Mouse (Mus musculus) right cerebral cortex, postnatal 4 days (tissue): ENCODE results near the gene Etv5.

Source experiments
- DNase-seq: peaks from one replicate; pipeline ENCODE4 v3.0.0-alpha.2; 2022

Etv5 gene

DNA sequence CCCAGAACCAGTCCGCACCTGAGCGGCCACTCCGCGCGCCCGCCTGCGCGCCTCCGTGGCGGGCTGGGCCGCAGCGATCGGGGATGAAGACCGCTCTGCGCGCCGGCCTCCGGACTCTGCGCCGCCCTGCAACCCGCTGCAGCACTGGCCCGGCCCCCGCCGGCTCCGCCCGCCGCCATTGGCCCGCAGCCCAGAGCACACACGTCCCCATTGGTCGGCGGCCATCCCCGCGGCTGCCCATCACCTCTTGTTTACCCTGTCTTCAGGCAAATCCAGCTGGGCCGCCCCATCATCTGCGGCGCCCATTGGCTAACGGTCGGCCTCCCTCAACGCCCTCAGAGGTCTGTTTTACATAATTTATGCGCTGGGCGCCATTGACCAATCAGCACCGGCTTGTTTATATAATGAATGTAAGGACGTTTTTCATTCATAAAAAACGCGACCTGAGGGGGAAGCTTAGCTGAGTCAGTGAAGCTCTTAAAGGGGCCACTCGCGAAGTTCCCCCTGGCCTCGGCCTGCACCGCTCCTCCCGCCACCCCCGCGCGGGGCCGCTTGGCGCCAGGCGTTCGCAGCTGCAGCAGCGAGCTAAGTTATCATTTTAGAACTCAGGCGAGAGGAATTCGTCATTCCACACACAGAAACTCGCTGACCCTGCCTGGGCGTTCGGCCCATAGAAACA is at the start of gene Etv5:
Gene Etv5 (minus strand): TSS at position 221 of the 679 bp plus-strand sequence.
- DNase-seq: peak; percentile 99

DNA sequence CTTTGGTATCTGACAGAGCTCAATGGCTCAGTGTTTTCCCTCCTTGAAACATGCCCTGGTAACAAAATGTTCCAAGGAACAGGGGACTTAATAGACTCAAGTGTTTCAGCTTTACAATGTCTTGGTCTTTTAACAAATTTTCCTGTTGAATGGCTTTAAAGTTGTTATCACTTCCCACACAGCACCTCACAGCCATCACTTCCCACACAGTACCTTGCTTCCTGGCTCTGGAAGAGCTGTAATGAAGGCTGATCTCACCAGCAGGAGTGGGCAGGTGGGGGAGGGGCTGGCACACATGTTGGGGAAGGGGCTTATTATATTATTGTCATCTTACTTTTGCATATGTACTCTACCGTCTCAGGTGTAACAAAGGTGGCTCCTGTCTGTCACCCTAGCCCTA is 44.4 kb upstream of the Etv5 start:
- no peak for DNase-seq

DNA sequence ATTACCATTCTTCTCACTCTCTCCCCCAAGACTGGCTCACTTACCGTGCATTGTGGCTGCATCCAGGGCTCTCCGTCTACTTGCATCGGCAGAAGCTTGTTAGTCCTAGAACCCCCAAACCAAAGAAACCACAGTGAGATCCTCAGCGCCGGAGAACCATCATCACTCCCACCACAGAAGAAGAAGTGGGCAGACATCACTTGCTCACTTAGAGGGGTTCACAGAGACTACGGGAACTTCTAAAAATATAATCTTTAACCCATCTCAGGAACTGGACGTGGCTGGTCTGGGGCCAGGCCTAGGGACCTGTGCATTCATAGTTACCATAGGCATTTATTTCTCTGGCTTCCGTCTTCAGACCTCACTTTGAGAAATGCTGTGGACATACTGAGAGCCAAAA is 39.8 kb upstream of the Etv5 start:
- DNase-seq: no peak

DNA sequence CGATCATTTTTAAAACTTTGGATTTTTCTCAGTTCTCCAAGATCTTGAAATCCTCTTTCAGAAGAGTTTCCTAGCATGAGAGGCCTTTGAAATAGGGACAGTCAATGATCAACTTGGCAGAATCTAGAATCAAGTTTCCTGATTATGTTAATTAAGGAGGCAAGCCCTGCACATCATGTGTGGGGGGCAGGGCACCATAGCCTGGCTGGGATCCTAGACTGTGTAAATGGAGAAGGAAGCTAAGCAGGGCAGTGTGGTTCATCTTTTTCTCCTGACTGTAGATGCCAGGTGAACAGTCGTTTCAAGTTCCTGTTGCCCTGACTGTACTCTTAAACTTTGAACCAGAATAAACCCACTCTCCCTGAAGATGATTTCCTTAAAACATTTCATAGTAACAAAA is 32.2 kb upstream of the Etv5 start:
- DNase-seq: no peak

DNA sequence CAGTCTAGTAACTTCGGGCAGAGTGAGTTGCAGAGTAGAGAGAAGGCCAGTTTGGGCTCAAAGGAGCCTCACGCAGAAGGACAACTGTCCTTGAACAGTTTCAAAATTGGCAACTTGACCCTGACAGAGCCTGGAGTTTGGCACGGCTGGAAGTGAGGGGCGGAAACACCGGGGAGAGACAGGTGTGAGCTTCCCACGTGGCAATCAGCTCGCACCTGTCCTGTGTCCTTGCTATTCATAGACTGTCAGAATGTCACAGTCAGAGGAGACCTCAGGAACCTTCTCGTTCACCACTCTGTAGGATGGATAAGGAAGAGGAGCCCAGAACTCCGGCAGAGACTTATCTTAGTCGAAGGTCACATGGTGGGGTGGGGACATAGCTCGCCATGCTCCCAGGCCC is 29.9 kb upstream of the Etv5 start:
- no peak for DNase-seq

DNA sequence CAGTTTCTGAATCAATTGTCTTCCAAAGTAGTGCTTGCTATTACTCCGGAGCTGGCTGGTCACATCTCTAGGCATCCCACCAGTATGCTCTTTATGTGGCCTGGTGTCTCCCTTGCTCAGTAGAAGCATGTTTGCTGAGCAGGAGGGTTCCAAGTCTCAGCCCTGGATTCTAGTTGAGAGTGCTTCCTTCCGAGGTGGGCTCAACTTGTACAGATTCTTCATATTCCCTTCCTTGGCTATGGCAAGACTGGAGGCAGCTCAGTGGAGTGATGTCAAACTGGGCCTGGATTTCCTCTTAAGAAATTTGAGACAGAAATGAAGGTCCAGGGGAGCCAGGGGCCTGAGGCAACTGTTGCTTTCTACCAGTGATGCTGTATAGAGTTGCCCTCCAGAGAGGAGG is 27.6 kb upstream of the Etv5 start:
- DNase-seq: no peak

DNA sequence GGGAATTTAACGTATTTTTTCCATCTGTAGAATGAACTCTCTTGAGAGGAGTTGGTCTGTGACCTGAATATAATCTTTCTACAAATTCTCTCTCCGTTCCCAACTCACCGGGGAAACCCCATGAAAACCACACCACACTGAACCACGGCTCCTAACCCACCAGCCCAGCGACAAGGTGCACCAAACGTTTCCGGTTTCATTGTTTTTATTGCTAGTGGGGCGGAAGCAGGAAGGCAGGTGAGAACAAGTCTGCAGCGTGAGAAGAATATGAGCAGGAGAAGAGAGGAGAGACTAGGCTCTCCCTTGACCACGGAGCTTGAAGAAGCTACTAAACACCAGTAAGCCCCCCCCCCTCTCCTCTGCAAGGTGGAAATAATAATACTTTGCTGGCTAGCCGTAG is 26.9 kb upstream of the Etv5 start:
- no peak for DNase-seq

DNA sequence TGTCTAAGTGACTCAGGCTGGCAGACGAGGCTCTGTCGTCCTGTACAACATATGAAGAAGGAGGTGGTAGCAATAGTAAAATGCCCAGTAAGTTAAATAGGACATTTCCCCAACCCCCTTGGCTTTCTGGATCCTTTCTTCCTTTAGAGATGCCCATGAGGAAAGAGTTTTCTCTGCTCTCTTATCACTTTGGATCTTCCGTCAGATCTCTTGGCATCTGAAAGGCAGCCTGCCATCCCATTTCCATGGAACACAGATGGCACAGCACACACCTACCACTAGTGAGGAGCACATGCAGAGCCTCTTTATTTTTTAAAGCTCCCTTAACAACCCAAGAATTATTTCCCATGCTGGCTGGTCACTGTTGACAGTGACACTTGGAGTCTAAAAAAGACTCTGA is 22.7 kb upstream of the Etv5 start:
- DNase-seq: no peak

DNA sequence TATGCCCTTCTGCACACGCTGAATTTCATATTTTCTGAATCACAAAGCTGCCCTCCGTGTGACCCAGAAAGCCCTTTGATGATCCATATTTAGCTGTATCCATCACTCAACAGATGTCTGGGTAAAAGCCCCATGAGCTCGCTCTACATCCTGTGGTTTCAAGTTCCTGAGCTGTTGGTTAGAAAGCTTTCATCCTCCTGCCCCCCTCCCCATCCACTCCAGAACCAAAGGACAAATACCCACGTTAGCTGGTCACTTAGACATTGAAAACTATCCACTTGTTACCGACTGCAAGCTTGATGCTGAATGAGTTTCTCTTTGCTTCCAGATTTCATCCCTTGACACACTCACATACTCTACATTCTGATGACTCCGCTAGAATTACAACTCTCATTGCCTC is 22.2 kb upstream of the Etv5 start:
- DNase-seq: no peak

DNA sequence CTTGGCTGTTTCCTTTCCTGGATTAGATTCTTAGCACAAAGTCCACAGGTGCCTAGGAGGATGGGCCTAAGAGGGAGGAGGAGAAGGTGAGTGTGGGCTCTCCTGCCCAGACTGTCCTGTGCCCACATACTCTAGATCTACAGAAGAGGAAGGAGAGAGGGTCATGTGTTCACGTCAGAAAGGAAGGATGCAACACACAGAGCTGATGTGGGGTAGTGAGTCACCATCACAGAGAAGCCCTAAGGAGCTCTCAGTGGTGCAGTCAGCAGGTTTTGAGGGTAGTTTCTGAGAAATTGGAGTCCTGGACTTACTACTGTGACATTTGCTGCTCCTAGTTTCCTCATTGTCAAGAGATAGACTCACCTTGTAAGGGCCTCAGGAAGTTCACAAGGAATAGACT is 21.4 kb upstream of the Etv5 start:
- no peak for DNase-seq

DNA sequence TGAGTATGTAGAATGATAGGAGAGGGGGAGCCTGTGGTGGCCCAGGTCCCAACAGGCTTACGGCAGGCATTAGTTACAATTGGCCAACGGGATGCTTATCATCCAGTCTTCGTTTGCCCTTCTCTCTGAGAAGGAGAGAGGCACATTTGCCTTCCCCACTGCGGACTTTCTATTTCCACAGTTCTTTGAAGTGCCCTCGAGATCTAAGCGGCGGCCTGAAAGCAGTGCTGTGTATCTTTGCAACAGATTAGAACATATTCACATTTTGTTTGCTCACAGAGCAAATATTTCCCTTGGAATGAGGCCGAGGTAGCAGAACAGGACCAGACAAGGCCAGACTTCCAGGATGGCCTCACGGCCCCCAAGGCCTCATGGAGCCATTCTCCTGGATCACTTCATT is 12.6 kb upstream of the Etv5 start:
- no peak for DNase-seq

DNA sequence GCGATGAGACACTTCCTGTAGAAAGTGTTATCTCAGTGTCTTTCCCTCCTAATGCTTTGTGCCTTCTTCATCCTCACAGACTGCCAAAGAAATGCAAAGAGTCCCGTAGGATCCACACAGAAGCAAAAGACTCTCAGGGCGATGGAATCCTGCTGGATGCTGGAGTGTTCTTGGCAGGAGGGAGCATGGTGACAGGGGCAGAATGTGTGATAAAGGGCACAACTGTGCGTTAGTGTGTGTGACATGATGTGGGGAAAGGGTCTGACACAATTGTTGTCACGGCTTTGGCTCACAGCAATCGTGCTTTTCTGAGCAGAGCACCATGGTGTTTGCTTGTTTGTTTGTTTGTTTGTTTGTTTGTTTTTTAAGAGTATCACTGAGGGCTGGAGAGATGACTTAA is 8.6 kb upstream of the Etv5 start:
- DNase-seq: no peak

DNA sequence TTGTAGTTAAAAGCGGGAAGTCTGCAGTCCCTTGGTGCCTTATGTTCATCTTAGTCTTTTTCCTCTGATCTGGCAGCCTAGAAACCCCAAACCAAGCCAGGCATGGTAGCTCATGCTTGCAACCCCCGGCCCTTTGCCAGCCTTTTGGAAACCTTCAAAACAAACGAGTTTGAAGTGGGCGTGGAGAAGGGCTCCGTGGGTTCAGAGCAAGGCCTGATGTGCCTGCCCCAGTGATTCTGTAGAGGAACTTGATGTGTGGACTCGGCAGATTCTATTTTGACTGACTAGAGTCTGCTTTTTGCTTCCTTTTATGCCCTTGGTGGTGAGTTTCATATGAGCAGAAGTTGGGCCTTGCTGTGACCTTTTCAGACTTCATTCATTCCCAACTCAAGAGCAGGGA is 5.3 kb upstream of the Etv5 start:
- DNase-seq: no peak

DNA sequence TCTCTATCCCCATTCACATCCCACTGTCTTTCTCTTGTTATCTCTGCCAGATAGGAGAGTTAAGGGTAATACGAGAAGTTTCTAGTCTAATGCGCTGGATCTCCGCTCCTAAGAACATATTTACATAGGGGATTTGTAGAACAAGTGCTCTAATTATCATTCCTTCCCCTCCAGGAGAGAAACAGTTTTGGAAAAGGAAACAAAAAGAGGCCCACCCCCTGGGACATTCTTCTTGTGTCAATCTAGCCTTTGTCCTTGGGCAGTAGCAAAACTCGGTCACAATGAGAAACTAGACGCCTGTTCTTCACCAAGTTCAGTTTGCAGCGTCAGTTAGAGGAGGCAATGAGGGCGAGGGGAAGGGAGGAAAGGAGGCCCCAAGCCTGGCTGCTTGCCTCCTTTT is 2.7 kb upstream of the Etv5 start:
- DNase-seq: no peak

DNA sequence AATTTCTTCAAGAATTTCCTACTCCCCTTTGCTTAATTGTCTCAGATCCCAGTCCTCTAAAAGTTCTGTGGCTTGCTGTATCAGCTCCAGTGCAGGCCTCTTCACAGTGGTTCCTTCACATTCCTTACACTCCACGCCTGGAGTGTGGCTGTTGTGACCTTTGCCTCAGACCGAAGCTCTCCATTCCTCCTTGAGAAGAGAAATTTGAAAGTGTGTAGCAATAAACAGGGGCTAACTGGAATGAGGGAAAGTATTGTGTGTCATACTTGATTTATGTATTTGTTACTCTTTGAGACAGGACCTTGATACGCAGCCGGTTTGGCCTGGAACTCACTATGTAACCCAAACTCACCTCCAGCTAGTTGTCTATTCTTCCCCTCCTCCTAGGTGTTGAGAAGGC is 1.8 kb upstream of the Etv5 start:
- no peak for DNase-seq

DNA sequence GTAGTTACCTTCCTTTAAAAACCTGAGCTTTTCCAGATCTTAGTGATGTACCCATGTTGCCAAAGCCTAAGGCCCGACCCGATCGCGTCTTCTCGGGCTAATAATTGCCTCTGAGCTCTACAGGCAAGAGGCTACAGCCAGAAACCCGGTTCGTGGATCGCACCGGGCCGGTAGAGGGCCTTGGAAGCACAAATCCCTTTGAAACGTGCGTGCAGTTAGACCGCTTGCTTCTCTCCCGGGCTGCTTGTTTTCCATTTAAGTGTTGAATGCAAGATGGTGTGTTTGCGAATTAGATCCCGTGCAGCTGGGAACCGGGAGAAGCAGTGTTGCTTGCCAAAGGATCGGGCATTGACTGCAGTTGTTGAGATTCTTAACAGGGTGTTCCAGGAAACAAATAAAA is 750 bp upstream of the Etv5 start:
- peak; percentile 58 for DNase-seq

DNA sequence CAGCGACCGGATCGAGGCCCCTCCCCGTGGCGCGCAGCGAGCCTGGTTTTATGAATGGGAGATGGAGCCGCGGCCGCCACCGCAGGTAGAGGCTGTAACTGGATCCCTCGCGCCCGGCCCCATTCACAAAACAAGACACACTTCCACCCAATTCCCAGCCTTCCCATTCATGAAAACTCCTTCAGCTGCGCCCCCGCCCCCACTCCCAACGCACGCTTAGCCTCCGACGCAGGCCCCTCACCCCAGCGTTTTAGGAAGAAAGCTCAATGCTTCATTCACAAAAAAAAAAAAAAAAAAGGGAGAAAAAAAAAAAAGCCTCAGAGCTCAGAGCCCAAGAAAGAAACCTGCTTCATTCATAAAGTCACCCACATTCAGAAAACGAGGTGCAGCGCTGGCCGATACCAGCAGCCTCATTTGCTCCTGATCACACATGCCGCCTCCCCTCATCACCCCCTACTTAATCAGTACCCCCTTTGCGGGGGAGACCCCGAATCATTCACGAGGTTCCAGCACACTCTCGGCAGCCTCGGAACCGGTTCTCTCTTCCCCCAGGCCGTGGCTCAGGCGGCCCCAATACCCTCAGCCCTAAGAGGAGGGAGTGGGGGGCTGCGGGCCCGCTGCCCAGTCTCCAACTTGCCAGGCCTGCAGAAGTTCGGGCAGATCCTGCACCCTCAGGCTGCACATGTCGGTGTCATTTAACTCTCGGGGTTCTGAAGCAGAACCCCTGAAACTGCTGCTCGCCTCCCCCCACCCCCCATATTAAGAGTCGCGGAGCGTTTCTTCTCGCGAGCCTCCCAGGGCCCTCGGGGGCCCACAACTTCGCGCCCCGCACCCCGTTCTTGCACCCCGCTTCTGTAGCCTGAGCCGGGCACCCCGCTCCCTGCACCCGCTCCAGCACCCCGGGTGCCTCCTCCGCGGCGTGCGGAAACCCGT is 812 bp downstream of the Etv5 start:
- DNase-seq: peak; percentile 85

DNA sequence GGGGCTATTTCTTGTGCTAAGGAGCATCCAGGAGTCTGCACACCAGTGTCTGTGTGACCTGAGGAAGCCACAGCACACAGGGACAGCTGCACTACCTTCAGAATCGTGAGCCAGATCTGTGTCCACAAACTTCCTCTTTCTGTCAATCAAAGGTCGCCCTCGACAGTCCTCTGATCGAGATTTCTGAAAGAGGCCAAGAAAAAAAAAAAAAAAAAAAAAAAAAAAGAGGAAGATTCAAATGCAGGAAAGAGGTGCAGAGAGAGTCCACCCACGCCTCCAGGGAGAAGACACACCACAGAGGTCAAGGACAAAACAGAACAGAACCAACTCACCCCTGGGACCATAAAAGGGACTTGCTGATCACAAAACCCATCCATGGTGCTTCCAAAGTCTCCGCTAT is 3.4 kb downstream of the Etv5 start:
- DNase-seq: no peak

DNA sequence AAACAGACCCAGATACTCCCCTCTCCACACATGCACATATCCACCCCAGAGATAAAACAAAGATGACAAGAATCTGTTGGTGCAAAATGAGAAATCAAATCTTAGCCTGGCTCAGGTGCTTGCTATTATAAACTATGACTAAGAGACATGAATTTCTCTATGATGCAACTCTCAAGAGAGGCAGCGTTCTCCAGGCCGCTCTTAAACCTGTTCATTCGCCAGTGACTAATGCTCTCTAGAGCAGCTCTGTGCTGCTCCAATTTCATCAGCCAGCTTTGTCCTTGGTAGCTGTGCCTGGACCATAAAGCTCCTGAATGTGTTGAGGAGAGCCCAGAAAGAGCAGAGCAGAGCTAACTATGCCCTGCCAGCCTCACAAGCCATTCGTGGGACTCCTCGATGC is 5.0 kb downstream of the Etv5 start:
- DNase-seq: no peak

DNA sequence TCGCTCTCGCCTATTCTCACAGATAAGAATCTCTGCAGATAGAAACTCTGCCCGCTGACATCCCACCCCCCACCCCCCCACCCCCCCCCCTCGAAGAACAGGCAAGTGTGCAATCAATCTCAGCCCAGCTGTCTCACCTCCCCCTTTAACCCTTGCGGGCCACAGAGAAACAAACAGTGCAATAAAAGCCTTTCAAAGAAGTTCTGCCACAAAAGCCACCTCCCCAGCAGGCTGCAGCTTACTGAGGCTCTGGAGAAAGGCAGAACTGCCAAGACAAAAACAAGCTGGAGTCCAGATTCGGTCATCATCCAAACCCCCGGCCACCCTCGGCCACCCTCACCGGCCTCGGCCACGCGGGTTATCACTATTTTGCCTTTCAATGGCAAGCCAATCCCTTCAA is 5.6 kb downstream of the Etv5 start:
- no peak for DNase-seq

DNA sequence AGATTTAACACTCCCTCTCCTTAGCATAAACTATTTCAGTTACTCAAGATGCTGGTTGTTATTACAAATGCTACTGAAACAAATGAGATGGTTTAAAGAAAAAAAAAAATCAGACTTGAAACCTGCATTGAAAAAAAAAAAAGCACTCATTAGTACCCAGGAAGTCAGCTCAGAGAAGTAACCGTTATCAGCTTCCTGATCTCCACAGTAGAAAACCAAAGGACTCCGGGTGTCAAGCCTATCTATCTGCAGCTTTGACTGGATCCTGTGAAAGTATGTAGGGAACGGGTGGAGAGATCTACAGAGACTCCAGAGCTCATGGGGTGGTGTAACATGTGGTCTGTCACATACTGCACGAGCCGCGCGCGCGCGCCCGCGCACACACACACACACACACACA is 7.7 kb downstream of the Etv5 start:
- DNase-seq: no peak

DNA sequence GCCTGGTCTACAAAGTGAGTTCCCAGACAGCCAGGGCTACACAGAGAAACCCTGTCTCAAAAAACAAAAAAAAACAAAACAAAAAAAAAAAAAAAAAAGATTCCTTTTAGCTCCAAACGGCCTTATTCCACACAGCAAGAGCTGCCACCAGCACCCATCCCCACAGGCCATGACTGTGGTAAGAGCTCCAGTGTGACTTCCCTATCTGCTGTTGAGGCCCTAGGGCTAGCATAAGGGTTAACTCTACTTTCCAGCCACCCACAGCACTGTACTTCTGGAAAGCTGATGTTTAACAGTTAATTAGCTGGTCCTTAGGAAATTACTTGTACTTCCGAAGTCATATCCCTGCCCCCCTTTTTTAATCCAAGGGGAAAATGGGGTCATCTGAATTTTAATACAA is 8.2 kb downstream of the Etv5 start:
- no peak for DNase-seq

DNA sequence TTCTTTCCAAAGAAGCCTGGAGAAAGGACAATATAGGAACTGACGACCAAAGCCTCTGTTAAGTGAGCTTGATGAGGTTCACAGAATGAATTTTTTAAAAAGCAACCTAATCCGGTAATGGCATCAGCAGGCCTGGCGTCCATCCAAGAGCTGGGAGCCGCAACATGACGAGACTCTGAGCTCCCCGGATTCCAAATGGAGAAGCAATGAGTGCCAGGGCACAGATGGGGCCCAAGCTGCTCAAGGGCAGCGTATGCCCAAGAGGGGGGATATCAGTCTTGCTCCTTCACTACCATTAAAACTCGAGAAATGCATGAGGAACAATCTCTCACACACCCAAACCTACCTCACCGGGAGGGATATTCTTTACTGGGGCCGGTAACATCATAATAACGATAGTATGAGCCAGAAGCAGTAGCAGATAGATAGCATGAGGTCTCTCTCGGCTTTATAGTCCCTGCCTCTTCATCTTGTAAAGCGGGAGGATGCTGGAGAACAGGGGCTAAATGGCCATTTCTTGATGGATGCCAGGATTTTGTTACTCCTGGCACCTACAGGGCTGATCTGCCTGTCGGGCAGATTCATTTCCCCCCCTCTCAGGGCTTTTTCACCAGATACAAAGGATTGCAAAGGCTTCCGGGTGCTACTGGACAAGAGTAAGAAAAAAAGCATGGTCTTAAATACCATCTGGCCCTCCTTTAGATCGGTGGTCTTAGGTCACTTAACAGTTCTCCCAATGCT is 9.1 kb downstream of the Etv5 start:
- peak; percentile 82 for DNase-seq

DNA sequence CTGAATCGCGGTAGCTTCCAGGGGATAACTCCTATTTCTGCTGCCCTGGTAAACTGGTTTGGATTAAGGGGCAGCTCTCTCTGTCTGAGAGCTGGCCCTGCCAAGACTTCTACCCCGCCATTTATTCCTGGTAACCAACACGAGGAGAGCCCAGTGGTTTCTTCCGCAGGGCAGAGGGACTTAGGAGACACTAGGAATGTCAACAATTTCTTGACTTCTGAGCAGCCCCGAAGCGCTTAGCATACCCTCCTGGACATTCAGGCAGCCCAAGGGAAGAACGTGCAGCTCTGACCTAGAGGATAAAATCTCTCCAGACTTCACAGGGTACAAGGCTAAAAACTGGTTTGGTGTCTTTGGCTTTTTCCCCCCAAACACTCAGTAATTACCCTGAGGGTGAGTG is 10.1 kb downstream of the Etv5 start:
- DNase-seq: no peak
